Mouse (Mus musculus): ENCODE data around the gene Kcnh2. TPM values are rescaled to one million over a fixed set of nuclear protein-coding genes. Genes with fewer than 3 reads are reported as not detected.
"Not testable (repeated sequence)": the region's sequence is repeated elsewhere in the genome, so short reads cannot be mapped to it uniquely, and the experiment has no call there.

Gene Kcnh2
- 2.2 and 2.9 TPM in 2 replicates for polyA plus RNA-seq (2011; ENCODE audit: insufficient read length, low read depth, missing spikeins)

GRCm38 (mm10) chr5:24351278-24351677 is at the start of gene Kcnh2:
Gene Kcnh2, minus strand, starts transcription at chr5:24351604.
- Histone ChIP-seq H3K4me3 (ENCODE audit: insufficient read depth, low read length) (peak within 1 kb of the TSS; percentile 39), H3K4me1 (ENCODE audit: control insufficient read depth, insufficient read depth, low read length) (peaks cover 3% of the 10 kb centered on the region; the same call in 1 of the 2 replicates), H3K27ac (ENCODE audit: insufficient read depth, low read length) (no peak within 1 kb of the TSS)
- no peak for TF ChIP-seq POLR2A (IDR thresholded peaks at IDR 0.05; ENCODE audit: low read depth, low read length)
- no peak for TF ChIP-seq CTCF (IDR thresholded peaks at IDR 0.05; ENCODE audit: borderline replicate concordance, insufficient read depth, low read length)

- no peaks in the 10 kb centered on the region; the same call in 1 of the 2 replicates for H3K4me1 ChIP-seq (ENCODE audit: control insufficient read depth, insufficient read depth, low read length)
- TF ChIP-seq CTCF (IDR thresholded peaks at IDR 0.05; ENCODE audit: borderline replicate concordance, insufficient read depth, low read length), result no peak
- no peak for TF ChIP-seq POLR2A (IDR thresholded peaks at IDR 0.05; ENCODE audit: low read depth, low read length)
- no peak overlapping the region for H3K4me3 ChIP-seq (ENCODE audit: insufficient read depth, low read length)
Measured at GRCm38 (mm10) chr5:24400362-24400761, 49.0 kb upstream of the Kcnh2 start.

GRCm38 (mm10) chr5:24399686-24400085 is 48.3 kb upstream of the Kcnh2 start:
- no peak for TF ChIP-seq CTCF (IDR thresholded peaks at IDR 0.05; ENCODE audit: borderline replicate concordance, insufficient read depth, low read length)
- TF ChIP-seq POLR2A (IDR thresholded peaks at IDR 0.05; ENCODE audit: low read depth, low read length), result no peak

More at GRCm38 (mm10) chr5:24400362-24400761, 49.0 kb upstream of the Kcnh2 start:
- no peak overlapping the region for H3K27ac ChIP-seq (ENCODE audit: insufficient read depth, low read length)

GRCm38 (mm10) chr5:24396254-24396653 is 44.9 kb upstream of the Kcnh2 start:
- H3K4me3 ChIP-seq (ENCODE audit: insufficient read depth, low read length); H3K4me1 ChIP-seq (ENCODE audit: control insufficient read depth, insufficient read depth, low read length); H3K27ac ChIP-seq (ENCODE audit: insufficient read depth, low read length): not testable (repeated sequence)

More at GRCm38 (mm10) chr5:24399686-24400085, 48.3 kb upstream of the Kcnh2 start:
- H3K27ac ChIP-seq (ENCODE audit: insufficient read depth, low read length), result no peak overlapping the region
- no peak overlapping the region for H3K4me3 ChIP-seq (ENCODE audit: insufficient read depth, low read length)
- H3K4me1 ChIP-seq (ENCODE audit: control insufficient read depth, insufficient read depth, low read length), result no peaks in the 10 kb centered on the region; the same call in 1 of the 2 replicates

- TF ChIP-seq CTCF (IDR thresholded peaks at IDR 0.05; ENCODE audit: borderline replicate concordance, insufficient read depth, low read length), result peak; percentile 88
- peak; percentile 59; the same call in 1 of the 2 replicates for TF ChIP-seq POLR2A (IDR thresholded peaks at IDR 0.05; ENCODE audit: low read depth, low read length)
- Histone ChIP-seq H3K4me1 (ENCODE audit: control insufficient read depth, insufficient read depth, low read length) (no peaks in the 10 kb centered on the region), H3K4me3 (ENCODE audit: insufficient read depth, low read length) (peak overlapping the region; percentile 49), H3K27ac (ENCODE audit: insufficient read depth, low read length) (peak overlapping the region; percentile 58)
Measured at GRCm38 (mm10) chr5:24394165-24394894, 42.9 kb upstream of the Kcnh2 start.

GRCm38 (mm10) chr5:24393392-24393997 is 42.1 kb upstream of the Kcnh2 start, which contains the start of gene Abcb8:
Gene Abcb8, plus strand, starts transcription at chr5:24393663.
- no peaks in the 10 kb centered on the region for H3K4me1 ChIP-seq (ENCODE audit: control insufficient read depth, insufficient read depth, low read length)
- H3K27ac ChIP-seq (ENCODE audit: insufficient read depth, low read length), result peak within 1 kb of the TSS; percentile 58
- H3K4me3 ChIP-seq (ENCODE audit: insufficient read depth, low read length), result peak within 1 kb of the TSS; percentile 49
- TF ChIP-seq POLR2A (IDR thresholded peaks at IDR 0.05; ENCODE audit: low read depth, low read length), result no peak
- peak; percentile 57; the same call in 1 of the 2 replicates for TF ChIP-seq CTCF (IDR thresholded peaks at IDR 0.05; ENCODE audit: borderline replicate concordance, insufficient read depth, low read length)

- H3K4me3 ChIP-seq (ENCODE audit: insufficient read depth, low read length), result no peak overlapping the region
- no peak overlapping the region for H3K27ac ChIP-seq (ENCODE audit: insufficient read depth, low read length)
- H3K4me1 ChIP-seq (ENCODE audit: control insufficient read depth, insufficient read depth, low read length), result no peaks in the 10 kb centered on the region
- no peak for TF ChIP-seq CTCF (IDR thresholded peaks at IDR 0.05; ENCODE audit: borderline replicate concordance, insufficient read depth, low read length)
- TF ChIP-seq POLR2A (IDR thresholded peaks at IDR 0.05; ENCODE audit: low read depth, low read length), result no peak
Measured at GRCm38 (mm10) chr5:24392724-24393123, 41.3 kb upstream of the Kcnh2 start.

GRCm38 (mm10) chr5:24391864-24392263 is 40.5 kb upstream of the Kcnh2 start, which contains the start of gene Atg9b:
Gene Atg9b, minus strand, starts transcription at chr5:24392143.
- Histone ChIP-seq H3K4me3 (ENCODE audit: insufficient read depth, low read length) (no peak within 1 kb of the TSS), H3K27ac (ENCODE audit: insufficient read depth, low read length) (no peak within 1 kb of the TSS), H3K4me1 (ENCODE audit: control insufficient read depth, insufficient read depth, low read length) (no peaks in the 10 kb centered on the region)
- no peak for TF ChIP-seq POLR2A (IDR thresholded peaks at IDR 0.05; ENCODE audit: low read depth, low read length)

GRCm38 (mm10) chr5:24389658-24390020 is 38.2 kb upstream of the Kcnh2 start:
- TF ChIP-seq CTCF (IDR thresholded peaks at IDR 0.05; ENCODE audit: borderline replicate concordance, insufficient read depth, low read length) (no peak), POLR2A (IDR thresholded peaks at IDR 0.05; ENCODE audit: low read depth, low read length) (no peak)
- no peak overlapping the region for H3K4me3 ChIP-seq (ENCODE audit: insufficient read depth, low read length)
- no peaks in the 10 kb centered on the region for H3K4me1 ChIP-seq (ENCODE audit: control insufficient read depth, insufficient read depth, low read length)
- no peak overlapping the region for H3K27ac ChIP-seq (ENCODE audit: insufficient read depth, low read length)

GRCm38 (mm10) chr5:24389011-24389657 is 37.7 kb upstream of the Kcnh2 start:
- TF ChIP-seq CTCF (IDR thresholded peaks at IDR 0.05; ENCODE audit: borderline replicate concordance, insufficient read depth, low read length) (no peak), POLR2A (IDR thresholded peaks at IDR 0.05; ENCODE audit: low read depth, low read length) (no peak)
- no peaks in the 10 kb centered on the region for H3K4me1 ChIP-seq (ENCODE audit: control insufficient read depth, insufficient read depth, low read length)
- H3K27ac ChIP-seq (ENCODE audit: insufficient read depth, low read length), result no peak overlapping the region
- no peak overlapping the region for H3K4me3 ChIP-seq (ENCODE audit: insufficient read depth, low read length)
